Mouse (Mus musculus) G1E (cell line): ENCODE results near the gene Uckl1.

ENCODE experiments used
- CTCF ChIP-seq: IDR thresholded peaks from 2 replicates; pipeline ENCODE4 v1.5.1; 2012; ENCODE audit warnings: low read depth, low read length, inconsistent platforms, mixed read lengths
- GATA2 ChIP-seq: IDR thresholded peaks from 2 replicates; pipeline ENCODE4 v1.6.1; 2012; ENCODE audit warnings: low read depth, low read length, inconsistent platforms, borderline replicate concordance
- TAL1 ChIP-seq: conservative IDR thresholded peaks from 2 replicates; pipeline ENCODE4 v1.6.1; 2012; ENCODE audit warnings: low read depth, low read length, inconsistent platforms, mixed read lengths

DNA sequence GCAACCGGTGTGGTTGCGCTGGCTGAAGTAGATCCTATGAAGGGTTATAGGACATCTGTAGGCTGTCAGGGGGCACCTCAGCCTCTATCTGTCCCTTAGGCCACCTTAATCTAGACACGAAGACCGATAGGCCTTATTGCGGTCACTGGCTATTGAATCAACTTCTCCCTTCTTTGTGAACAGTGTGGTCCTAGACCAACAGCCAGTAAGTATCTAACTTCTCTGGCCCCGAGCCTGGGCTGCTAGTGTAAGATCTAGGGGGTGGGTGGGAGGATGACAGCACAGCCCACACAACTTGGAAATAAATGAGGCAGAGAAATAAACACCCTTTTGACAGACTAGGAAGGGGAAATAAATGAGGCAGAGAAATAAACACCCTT, 8.3 kb upstream of the Uckl1 start:
- no peak for TF ChIP-seq TAL1
- no peak for TF ChIP-seq CTCF
- no peak for TF ChIP-seq GATA2
